Mouse (Mus musculus): ENCODE results near the gene Vwa8. TPM values are rescaled to one million over a fixed set of nuclear protein-coding genes. Genes with fewer than 3 reads are reported as not detected.

The Vwa8 gene
- polyA plus RNA-seq, 2 experiments: 11.8 to 14.0 TPM

GRCm38 (mm10) chr14:78817651-78818050 lies 31.2 kb upstream of the Vwa8 start:
- Histone ChIP-seq H3K4me3 (replicated peaks; ENCODE audit: low read length) (no peak overlapping the region), H3K27me3 (ENCODE audit: control insufficient read depth, insufficient read depth, low read length) (no peaks in the 10 kb centered on the region), H3K4me2 (replicated peaks; ENCODE audit: low read depth, low read length, severe bottlenecking) (no peak overlapping the region), H3K9ac (ENCODE audit: low read depth, low read length, severe bottlenecking) (no peak overlapping the region), H3K36me3 (ENCODE audit: control insufficient read depth, insufficient read depth, low read length) (no peaks in the 10 kb centered on the region), H3K9me3 (ENCODE audit: control insufficient read depth, low read length) (no peaks in the 10 kb centered on the region), H3K4me1 (ENCODE audit: control insufficient read depth, insufficient read depth, low read length) (no peaks in the 10 kb centered on the region), H3K27ac (replicated peaks; ENCODE audit: low read depth, low read length) (no peak overlapping the region)
- DNase-seq (ENCODE audit: low spot score): no peak
- 92% methylated on average over 3 of the region's 3 CpGs for WGBS
- no peak for ATAC-seq (ENCODE audit: low FRiP score, low read depth)
- TF ChIP-seq POLR2A (IDR thresholded peaks at IDR 0.05; ENCODE audit: borderline replicate concordance, extremely low read depth, insufficient read depth, insufficient read length): no peak

- no peaks in the 10 kb centered on the region for H3K9me3 ChIP-seq (ENCODE audit: control insufficient read depth, low read length)
- no peaks in the 10 kb centered on the region for H3K27me3 ChIP-seq (ENCODE audit: control insufficient read depth, insufficient read depth, low read length)
- no peak overlapping the region for H3K4me3 ChIP-seq (replicated peaks; ENCODE audit: low read length)
- no peak overlapping the region for H3K9ac ChIP-seq (ENCODE audit: low read depth, low read length, severe bottlenecking)
- WGBS: 85% methylated on average over 3 of the region's 3 CpGs
- DNase-seq (ENCODE audit: low spot score): no peak
- no peaks in the 10 kb centered on the region for H3K36me3 ChIP-seq (ENCODE audit: control insufficient read depth, insufficient read depth, low read length)
- H3K27ac ChIP-seq (replicated peaks; ENCODE audit: low read depth, low read length): no peak overlapping the region
- no peak overlapping the region for H3K4me2 ChIP-seq (replicated peaks; ENCODE audit: low read depth, low read length, severe bottlenecking)
- ATAC-seq (ENCODE audit: low FRiP score, low read depth): no peak
- no peak for TF ChIP-seq POLR2A (IDR thresholded peaks at IDR 0.05; ENCODE audit: borderline replicate concordance, extremely low read depth, insufficient read depth, insufficient read length)
- no peaks in the 10 kb centered on the region for H3K4me1 ChIP-seq (ENCODE audit: control insufficient read depth, insufficient read depth, low read length)
Observed at GRCm38 (mm10) chr14:78818406-78818805, 30.4 kb upstream of the Vwa8 start.

DNA sequence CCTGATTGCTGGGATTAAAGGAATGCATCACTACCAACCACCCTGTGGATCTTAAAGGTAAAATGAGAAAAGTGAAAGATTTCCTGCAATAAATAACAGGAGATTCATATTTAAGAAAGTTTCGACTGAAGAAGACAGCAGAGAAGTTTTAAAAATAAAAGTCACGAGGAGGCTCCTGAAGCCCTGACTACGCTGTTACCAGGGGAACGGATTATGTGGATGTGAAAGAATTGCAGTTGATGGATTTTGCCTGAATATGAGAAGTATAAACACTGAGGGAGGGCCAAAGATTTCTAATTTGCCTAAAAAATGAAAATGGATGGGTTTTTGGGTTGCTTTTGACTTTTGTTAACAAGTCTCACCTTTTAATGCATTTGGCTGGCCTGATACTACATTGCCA lies 24.8 kb upstream of the Vwa8 start:
- Histone ChIP-seq H3K27me3 (ENCODE audit: control insufficient read depth, insufficient read depth, low read length) (no peaks in the 10 kb centered on the region), H3K36me3 (ENCODE audit: control insufficient read depth, insufficient read depth, low read length) (no peaks in the 10 kb centered on the region), H3K4me3 (replicated peaks; ENCODE audit: low read length) (no peak overlapping the region), H3K9ac (ENCODE audit: low read depth, low read length, severe bottlenecking) (no peak overlapping the region), H3K27ac (replicated peaks; ENCODE audit: low read depth, low read length) (no peak overlapping the region), H3K9me3 (ENCODE audit: control insufficient read depth, low read length) (no peaks in the 10 kb centered on the region), H3K4me1 (ENCODE audit: control insufficient read depth, insufficient read depth, low read length) (no peaks in the 10 kb centered on the region), H3K4me2 (replicated peaks; ENCODE audit: low read depth, low read length, severe bottlenecking) (no peak overlapping the region)
- TF ChIP-seq POLR2A (IDR thresholded peaks at IDR 0.05; ENCODE audit: borderline replicate concordance, extremely low read depth, insufficient read depth, insufficient read length): no peak
- DNase-seq (ENCODE audit: low spot score) (no peak), ATAC-seq (ENCODE audit: low FRiP score, low read depth) (no peak)
- 83% methylated on average over 4 of the region's 4 CpGs for WGBS

GRCm38 (mm10) chr14:78824507-78824906 lies 24.3 kb upstream of the Vwa8 start:
- no peak for DNase-seq (ENCODE audit: low spot score)
- WGBS: 78% methylated on average over 4 of the region's 4 CpGs
- Histone ChIP-seq H3K27ac (replicated peaks; ENCODE audit: low read depth, low read length) (no peak overlapping the region), H3K27me3 (ENCODE audit: control insufficient read depth, insufficient read depth, low read length) (no peaks in the 10 kb centered on the region), H3K4me3 (replicated peaks; ENCODE audit: low read length) (no peak overlapping the region), H3K9me3 (ENCODE audit: control insufficient read depth, low read length) (no peaks in the 10 kb centered on the region), H3K36me3 (ENCODE audit: control insufficient read depth, insufficient read depth, low read length) (no peaks in the 10 kb centered on the region), H3K9ac (ENCODE audit: low read depth, low read length, severe bottlenecking) (no peak overlapping the region), H3K4me2 (replicated peaks; ENCODE audit: low read depth, low read length, severe bottlenecking) (no peak overlapping the region), H3K4me1 (ENCODE audit: control insufficient read depth, insufficient read depth, low read length) (no peaks in the 10 kb centered on the region)
- TF ChIP-seq POLR2A (IDR thresholded peaks at IDR 0.05; ENCODE audit: borderline replicate concordance, extremely low read depth, insufficient read depth, insufficient read length): no peak
- no peak for ATAC-seq (ENCODE audit: low FRiP score, low read depth)

- no peak overlapping the region for H3K4me2 ChIP-seq (replicated peaks; ENCODE audit: low read depth, low read length, severe bottlenecking)
- H3K27ac ChIP-seq (replicated peaks; ENCODE audit: low read depth, low read length): no peak overlapping the region
- no peak for TF ChIP-seq POLR2A (IDR thresholded peaks at IDR 0.05; ENCODE audit: borderline replicate concordance, extremely low read depth, insufficient read depth, insufficient read length)
- 98% methylated on average over 4 of the region's 4 CpGs for WGBS
- H3K36me3 ChIP-seq (ENCODE audit: control insufficient read depth, insufficient read depth, low read length): no peaks in the 10 kb centered on the region
- no peak overlapping the region for H3K4me3 ChIP-seq (replicated peaks; ENCODE audit: low read length)
- DNase-seq (ENCODE audit: low spot score): no peak
- H3K9me3 ChIP-seq (ENCODE audit: control insufficient read depth, low read length): no peaks in the 10 kb centered on the region
- H3K27me3 ChIP-seq (ENCODE audit: control insufficient read depth, insufficient read depth, low read length): no peaks in the 10 kb centered on the region
- no peaks in the 10 kb centered on the region for H3K4me1 ChIP-seq (ENCODE audit: control insufficient read depth, insufficient read depth, low read length)
- ATAC-seq (ENCODE audit: low FRiP score, low read depth): no peak
- no peak overlapping the region for H3K9ac ChIP-seq (ENCODE audit: low read depth, low read length, severe bottlenecking)
Observed at GRCm38 (mm10) chr14:78831158-78831557, 17.7 kb upstream of the Vwa8 start.

- DNase-seq (ENCODE audit: low spot score): no peak
- Histone ChIP-seq H3K9ac (ENCODE audit: low read depth, low read length, severe bottlenecking) (no peak overlapping the region), H3K36me3 (ENCODE audit: control insufficient read depth, insufficient read depth, low read length) (no peaks in the 10 kb centered on the region), H3K9me3 (ENCODE audit: control insufficient read depth, low read length) (no peaks in the 10 kb centered on the region), H3K4me1 (ENCODE audit: control insufficient read depth, insufficient read depth, low read length) (peaks cover 8% of the 10 kb centered on the region), H3K27me3 (ENCODE audit: control insufficient read depth, insufficient read depth, low read length) (no peaks in the 10 kb centered on the region), H3K4me3 (replicated peaks; ENCODE audit: low read length) (peak overlapping the region; percentile 90; the same call in 1 of the 2 replicates), H3K4me2 (replicated peaks; ENCODE audit: low read depth, low read length, severe bottlenecking) (no peak overlapping the region), H3K27ac (replicated peaks; ENCODE audit: low read depth, low read length) (no peak overlapping the region)
- no peak for TF ChIP-seq POLR2A (IDR thresholded peaks at IDR 0.05; ENCODE audit: borderline replicate concordance, extremely low read depth, insufficient read depth, insufficient read length)
- WGBS: 90% methylated on average over 1 of the region's 1 CpGs
- ATAC-seq (ENCODE audit: low FRiP score, low read depth): no peak
Observed at GRCm38 (mm10) chr14:78847948-78848347, 904 bp upstream of the Vwa8 start.

Data from limb, embryonic 14.5 days (tissue).